Mouse (Mus musculus): ENCODE measurements around the gene Tfap2e. TPM values are rescaled to one million over a fixed set of nuclear protein-coding genes. Genes with fewer than 3 reads are reported as not detected.
A peak's percentile ranks its signal among the peaks of the same experiment; 100 is the strongest.

Tfap2e gene
- not detected for total RNA-seq (2021)

- intact Hi-C loops (cut with DNase I): loop anchor here (1.0 kb wide), 1 partner anchor 135 kb away; no protein-coding TSS in a partner anchor
- no peak for DNase-seq (ENCODE audit: low spot score in 2 of 2)
These were observed at the start of gene Tfap2e for GRCm38 (mm10) chr4:126736001-126736414. Gene Tfap2e, minus strand, starts transcription at chr4:126736240.

GRCm38 (mm10) chr4:126782996-126783395 is 47.0 kb upstream of the Tfap2e start:
- intact Hi-C loops (cut with DNase I): no loop called here
- peak; percentile 25 to 47 for DNase-seq (ENCODE audit: low spot score in 2 of 2)

DNA sequence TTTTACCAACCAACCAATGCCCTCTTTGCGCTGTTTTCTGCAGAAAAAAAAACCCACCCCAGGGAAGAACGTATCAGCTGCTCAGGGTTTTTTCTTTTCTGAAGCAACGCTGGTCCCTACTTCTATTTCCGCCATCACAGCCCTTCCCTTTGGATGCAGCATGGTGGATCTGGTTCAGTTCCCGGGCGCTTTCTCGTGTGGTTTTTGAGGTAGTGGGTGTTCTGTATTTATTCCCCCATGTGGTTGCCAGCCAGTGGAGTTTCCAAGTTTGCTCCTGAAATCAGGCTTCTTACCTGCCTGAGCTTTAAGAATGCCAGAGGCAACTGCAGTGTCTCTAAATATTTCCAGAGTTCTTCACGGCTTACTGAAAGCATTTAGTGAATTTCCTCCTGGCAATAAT is 46.5 kb upstream of the Tfap2e start:
- intact Hi-C loops (cut with DNase I): no loop called here
- DNase-seq (ENCODE audit: low spot score in 2 of 2): peak; percentile 25 to 26

DNA sequence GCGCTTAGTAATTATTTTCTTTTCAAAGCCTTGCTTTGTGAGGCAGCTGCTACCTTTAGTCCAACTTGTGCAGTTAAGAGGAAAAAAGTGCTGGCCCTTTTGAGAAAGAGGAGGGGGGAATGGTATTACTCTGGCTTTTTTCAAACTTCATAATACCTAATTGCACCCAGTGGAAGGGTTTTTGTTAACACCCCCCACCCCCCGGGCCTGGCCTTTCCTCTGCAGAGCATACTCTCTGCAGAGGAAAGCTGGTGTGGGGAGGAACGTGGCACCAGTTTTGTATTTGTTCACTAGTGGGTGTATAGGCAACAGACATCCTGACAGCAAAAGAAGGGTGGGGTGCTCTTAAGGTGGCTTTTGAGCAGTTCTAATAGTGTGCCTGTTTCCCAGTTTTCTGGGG is 45.8 kb upstream of the Tfap2e start:
- no peak for DNase-seq (ENCODE audit: low spot score in 2 of 2)
- intact Hi-C loops (cut with DNase I): no loop called here

DNA sequence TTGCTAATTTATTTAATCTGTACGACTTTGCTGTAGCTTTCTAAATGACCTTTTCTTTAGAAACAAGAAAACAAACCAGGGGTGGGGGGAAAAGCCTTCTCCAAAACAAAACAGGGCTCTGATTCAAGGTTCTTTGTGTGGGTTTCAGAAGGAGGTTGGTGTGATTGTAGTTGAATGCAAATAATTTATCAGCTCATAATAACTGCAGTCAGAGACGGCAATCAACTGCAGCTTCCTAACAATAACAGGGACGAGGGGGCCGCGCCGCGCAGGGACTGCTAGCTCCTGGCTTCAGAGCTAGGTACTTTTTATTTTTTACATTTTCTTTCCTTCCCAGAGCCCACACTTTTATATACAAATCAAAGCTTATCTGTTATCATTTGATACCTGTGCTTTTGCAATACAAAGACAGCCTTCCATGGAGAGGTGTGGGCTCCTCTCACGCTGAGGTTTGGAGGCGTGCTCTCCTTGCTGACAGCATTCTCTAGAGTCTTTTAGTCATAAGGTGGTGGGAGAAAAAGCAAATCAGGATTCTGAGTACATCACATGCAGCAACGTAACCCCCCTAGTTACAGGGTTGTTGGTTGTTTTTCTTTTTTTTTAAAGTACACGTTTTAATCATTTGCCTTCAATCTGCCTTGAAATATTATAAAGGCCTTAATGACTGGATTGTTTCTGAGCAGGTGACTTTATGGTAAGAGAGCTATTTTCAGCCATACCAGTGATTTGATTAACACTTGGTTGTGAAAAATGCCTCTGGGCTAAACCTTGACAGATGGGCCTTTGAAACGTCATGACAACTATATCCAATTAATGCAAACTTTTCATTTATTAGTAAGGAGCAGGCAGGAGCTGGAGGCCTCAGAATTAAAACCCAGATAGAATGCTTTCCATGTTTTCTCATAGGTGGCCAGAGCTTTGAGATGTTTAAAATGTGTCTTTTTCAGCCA is 44.1 kb upstream of the Tfap2e start:
- intact Hi-C loops (cut with DNase I): no loop called here
- DNase-seq (ENCODE audit: low spot score in 2 of 2): no peak

GRCm38 (mm10) chr4:126779148-126779581 is 43.1 kb upstream of the Tfap2e start:
- DNase-seq (ENCODE audit: low spot score in 2 of 2): no peak
- intact Hi-C loops (cut with DNase I): no loop called here

GRCm38 (mm10) chr4:126775182-126775581 is 39.1 kb upstream of the Tfap2e start:
- intact Hi-C loops (cut with DNase I): no loop called here
- DNase-seq (ENCODE audit: low spot score in 2 of 2): no peak

GRCm38 (mm10) chr4:126773871-126774270 is 37.8 kb upstream of the Tfap2e start:
- intact Hi-C loops (cut with DNase I): no loop called here
- DNase-seq (ENCODE audit: low spot score in 2 of 2): no peak

DNA sequence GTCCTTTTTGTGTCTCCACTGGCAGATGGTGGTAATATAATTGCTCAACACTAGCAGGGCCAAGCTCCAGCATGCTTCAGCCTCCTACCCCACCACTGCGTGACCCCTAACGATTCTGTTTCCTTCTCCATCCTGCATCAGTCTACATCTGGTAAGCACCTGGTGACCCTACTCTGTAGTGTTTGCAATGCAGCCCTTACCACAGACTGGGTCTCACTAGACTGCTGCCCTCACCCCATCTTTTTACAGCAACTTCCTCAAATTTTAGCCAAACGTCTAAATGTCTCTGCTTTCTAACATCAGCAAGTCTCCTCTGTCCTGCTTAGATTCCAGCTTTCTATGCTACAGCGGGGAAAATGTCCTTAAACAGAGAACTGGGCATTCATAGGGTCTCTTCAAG is 34.8 kb upstream of the Tfap2e start:
- intact Hi-C loops (cut with DNase I): no loop called here
- no peak for DNase-seq (ENCODE audit: low spot score in 2 of 2)

DNA sequence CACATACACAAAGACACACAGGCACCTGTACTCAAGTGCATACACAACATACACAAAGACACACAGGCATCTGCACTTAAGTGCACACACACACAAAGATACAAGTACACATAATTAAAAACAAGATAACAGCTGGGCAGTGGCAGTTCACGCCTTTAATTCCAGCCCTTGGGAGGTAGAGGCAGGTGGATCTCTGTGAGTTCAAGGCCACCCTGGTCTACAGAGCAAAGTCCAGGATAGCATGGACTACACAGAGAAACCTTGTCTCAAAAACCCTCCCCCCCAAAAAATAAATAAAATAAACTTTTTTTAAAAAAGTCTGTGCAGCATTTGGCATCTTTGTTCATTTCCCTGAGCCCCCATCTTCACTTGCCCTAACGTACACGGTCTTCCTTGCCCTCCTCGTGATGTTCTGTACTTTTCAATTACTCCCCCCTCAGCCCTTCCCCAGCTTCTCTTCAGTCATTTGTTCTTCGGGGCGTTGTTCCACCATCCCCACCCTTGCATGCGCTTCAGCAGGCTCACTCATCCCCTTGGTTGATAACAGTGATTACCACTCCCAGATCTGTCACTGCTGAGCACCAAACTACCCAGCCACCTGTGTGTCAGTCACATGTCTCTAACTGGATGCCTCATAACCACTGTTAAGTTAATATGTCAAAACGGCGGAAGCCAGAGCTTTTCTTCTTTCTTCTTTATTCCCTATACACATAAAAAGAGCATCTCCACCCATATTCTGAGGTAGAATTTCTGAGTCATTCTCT is 33.9 kb upstream of the Tfap2e start:
- intact Hi-C loops (cut with DNase I): no loop called here
- DNase-seq (ENCODE audit: low spot score in 2 of 2): no peak

GRCm38 (mm10) chr4:126763483-126763882 is 27.4 kb upstream of the Tfap2e start:
- DNase-seq (ENCODE audit: low spot score in 2 of 2): no peak
- intact Hi-C loops (cut with DNase I): no loop called here

- DNase-seq (ENCODE audit: low spot score in 2 of 2): no peak
- intact Hi-C loops (cut with DNase I): no loop called here
These were observed 26.7 kb upstream of the Tfap2e start for GRCm38 (mm10) chr4:126762586-126763359.

- intact Hi-C loops (cut with DNase I): no loop called here
- no peak for DNase-seq (ENCODE audit: low spot score in 2 of 2)
These were observed 23.4 kb upstream of the Tfap2e start for GRCm38 (mm10) chr4:126759435-126759834.

- DNase-seq (ENCODE audit: low spot score in 2 of 2): no peak
- intact Hi-C loops (cut with DNase I): no loop called here
These were observed 22.3 kb upstream of the Tfap2e start for GRCm38 (mm10) chr4:126758299-126758698.

DNA sequence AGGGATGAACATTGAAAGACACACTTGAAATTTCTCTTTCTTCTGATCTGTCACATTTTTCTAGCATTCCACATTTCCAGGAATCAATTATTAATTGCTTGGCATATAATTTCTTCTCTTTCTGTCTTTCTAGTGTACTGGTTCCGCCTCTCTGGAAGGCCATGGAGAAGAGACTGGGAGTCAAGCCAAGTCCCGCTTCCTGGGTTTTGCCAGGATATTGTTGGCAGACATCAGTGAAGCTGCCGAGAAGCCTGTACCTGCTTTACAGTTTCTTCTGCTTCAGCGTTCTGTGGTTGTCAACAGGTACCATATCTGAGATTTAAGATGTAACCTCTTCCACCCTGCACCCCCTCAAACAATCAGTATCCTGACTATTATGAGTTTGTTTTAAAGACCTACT is 20.7 kb upstream of the Tfap2e start:
- DNase-seq (ENCODE audit: low spot score in 2 of 2): no peak
- intact Hi-C loops (cut with DNase I): no loop called here

DNA sequence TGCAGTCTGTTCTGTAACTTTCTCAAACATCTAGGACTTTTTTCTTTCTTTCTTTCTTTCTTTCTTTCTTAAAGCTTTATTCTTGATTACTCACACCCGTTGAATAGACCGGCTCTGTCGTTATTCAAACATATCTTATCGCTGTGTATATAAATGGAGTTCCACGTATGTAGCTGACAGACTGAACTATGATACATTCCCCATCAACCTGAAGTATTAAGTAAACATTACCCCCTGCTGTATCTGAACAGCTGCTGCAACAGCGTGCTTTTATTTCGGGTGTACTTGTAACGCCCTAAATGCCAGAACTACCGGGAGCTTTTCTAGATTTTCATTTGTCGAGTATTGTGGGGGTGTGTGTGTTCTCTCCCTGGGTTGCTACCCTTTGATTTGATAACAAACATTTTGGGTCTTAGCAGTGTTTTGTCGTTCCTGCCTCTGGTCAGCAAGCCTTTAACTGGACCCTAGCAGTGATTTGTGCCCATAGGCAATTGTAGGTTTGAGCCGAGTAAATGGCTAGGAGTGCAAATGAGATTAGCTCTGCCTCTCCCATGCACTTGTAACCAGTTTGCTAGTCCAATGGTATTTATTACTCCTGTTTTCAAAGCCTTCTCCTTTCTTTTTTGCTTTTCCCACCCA is 18.8 kb upstream of the Tfap2e start:
- DNase-seq (ENCODE audit: low spot score in 2 of 2): no peak
- intact Hi-C loops (cut with DNase I): loop anchor here (5.0 kb wide), 2 partner anchors 37 to 67 kb away; no protein-coding TSS in a partner anchor

GRCm38 (mm10) chr4:126754231-126754611 is 18.2 kb upstream of the Tfap2e start:
- intact Hi-C loops (cut with DNase I): loop anchor here (5.0 kb wide), 2 partner anchors 38 to 68 kb away; no protein-coding TSS in a partner anchor
- no peak for DNase-seq (ENCODE audit: low spot score in 2 of 2)

GRCm38 (mm10) chr4:126753268-126754230 is 17.5 kb upstream of the Tfap2e start, which contains the start of the genes Ncdn and AU040320:
Gene Ncdn, minus strand, starts transcription at chr4:126753438.
Gene AU040320, plus strand, starts transcription at chr4:126753544.
- intact Hi-C loops (cut with DNase I): loop anchor here (2.0 to 5.0 kb wide), 3 partner anchors 39 to 85 kb away; no protein-coding TSS in a partner anchor
- peak; percentile 98 for DNase-seq (ENCODE audit: low spot score in 2 of 2)
